Mouse (Mus musculus): ENCODE measurements around the gene Rhou.

DNA sequence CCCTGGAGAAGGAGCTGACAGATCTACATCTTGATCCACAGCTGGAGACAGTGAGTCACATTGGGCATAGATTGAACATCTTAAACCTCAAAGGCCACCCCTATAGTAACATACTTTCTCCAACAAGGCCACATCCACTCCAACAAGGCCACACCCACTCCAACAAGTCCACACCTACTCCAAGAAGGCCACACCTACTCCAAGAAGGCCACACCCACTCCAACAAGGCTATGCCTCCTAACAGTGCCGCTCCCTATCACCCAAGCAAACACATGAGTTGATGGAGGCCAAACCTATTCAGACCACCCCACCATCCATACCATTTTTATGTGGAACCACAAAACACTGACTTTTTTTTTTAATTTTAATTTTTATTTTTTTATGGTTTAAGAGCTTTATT lies 13.1 kb downstream of the Rhou start:
- TF ChIP-seq CTCF (IDR thresholded peaks at IDR 0.05): no peak
- no peak for TF ChIP-seq POLR2A (IDR thresholded peaks at IDR 0.05; ENCODE audit: insufficient read depth, low read depth, low read length)
